In the genomic region with DNA sequence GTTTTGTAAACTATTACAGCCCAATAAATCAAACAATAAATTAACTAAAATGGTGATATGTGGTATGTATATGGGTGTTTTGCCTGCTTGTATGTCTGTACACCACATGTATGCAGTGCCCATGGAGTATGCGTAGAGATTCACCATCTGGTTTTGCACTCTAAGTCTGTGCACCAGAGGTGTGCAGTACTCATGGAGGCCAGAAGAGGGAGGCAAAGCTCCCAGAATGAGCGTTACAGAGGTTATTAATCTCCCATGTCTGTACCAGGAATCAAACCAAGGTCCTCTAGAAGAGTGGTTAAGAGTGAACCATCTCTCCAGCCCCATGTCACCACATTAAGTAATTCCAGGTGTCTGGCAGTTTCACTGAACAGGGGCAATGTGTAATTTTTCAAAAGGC, we compare ENCODE assay signal across 13 mouse cellular contexts. TPM values are rescaled to one million over a fixed set of nuclear protein-coding genes. Genes with fewer than 3 reads are reported as not detected.
DNase-seq lines count a peak whose midpoint lies in the region; ATAC-seq and TF ChIP-seq lines count a peak whose summit lies in the region.
"Had no signal": no experiment of that assay in that cellular context is flagged by ENCODE, and none has a peak within 500 bp of the region (broad histone marks: within the 10 kb centered on the region; RNA-seq: fewer than 3 reads in every experiment).

No protein-coding gene starts in this region.

- TF ChIP-seq EP300 in liver, embryonic 14.5 days (IDR thresholded peaks at IDR 0.05; ENCODE audit: low read depth), result no peak

- H3K4me1 ChIP-seq in liver, embryonic 14.5 days (replicated peaks; ENCODE audit: control insufficient read depth in 2 of 2, insufficient read depth in 2 of 2, low read length in 1 of 2), result no peaks in the 10 kb centered on the region
- peaks cover 4% of the 10 kb centered on the region; the same call in 1 of the 2 replicates for H3K4me1 ChIP-seq in liver, embryonic 11.5 days (replicated peaks; ENCODE audit: control insufficient read depth, insufficient read depth, low read length)
- peaks cover 11% of the 10 kb centered on the region for H3K4me1 ChIP-seq in G1E (ENCODE audit: insufficient read depth, low read depth, low read length)

- intact Hi-C loops in gastrocnemius, adult 2 months (cut with DNase I), result loop anchor here (2.0 to 10.0 kb wide), 2 partner anchors 43 to 91 kb away; no protein-coding TSS in a partner anchor

- H3K27me3 ChIP-seq in liver, embryonic 14.5 days (ENCODE audit: control insufficient read depth, insufficient read depth, low read length), result peaks cover 46% of the 10 kb centered on the region
- H3K27me3 ChIP-seq in liver, embryonic 11.5 days (replicated peaks; ENCODE audit: control insufficient read depth, insufficient read depth, low read length), result peaks cover 40% of the 10 kb centered on the region
- peaks cover 21% of the 10 kb centered on the region for H3K27me3 ChIP-seq in G1E (ENCODE audit: insufficient read depth, low read length)

- DNase-seq in gastrocnemius, adult 2 months, result no peak
- DNase-seq in gastrocnemius, adult 18-20 months (ENCODE audit: low spot score), result no peak
- no peak for DNase-seq in liver, embryonic 14.5 days (ENCODE audit: low read depth in 3 of 3, low spot score in 3 of 3)
- no peak for DNase-seq in liver, embryonic 11.5 days (ENCODE audit: low spot score)
- DNase-seq in G1E (ENCODE audit: low spot score), result no peak
- no peak for DNase-seq in right cerebral cortex, postnatal 36 days (ENCODE audit: low spot score in 2 of 2)
- DNase-seq in cerebellum, adult 11 months, result no peak
- DNase-seq: kidney, postnatal 25 days had no signal

- H3K9me3 ChIP-seq in liver, embryonic 14.5 days (ENCODE audit: control insufficient read depth, low read length), result no peaks in the 10 kb centered on the region
- H3K9me3 ChIP-seq in liver, embryonic 11.5 days (ENCODE audit: control insufficient read depth, low read length), result no peaks in the 10 kb centered on the region
- H3K9me3 ChIP-seq in G1E (replicated peaks), result no peaks in the 10 kb centered on the region

- peak; percentile 46 for TF ChIP-seq CTCF in gastrocnemius, adult 2 months (IDR thresholded peaks at IDR 0.05)
- peak; percentile 47 for TF ChIP-seq CTCF in liver, embryonic 14.5 days (IDR thresholded peaks at IDR 0.05; ENCODE audit: low read depth)
- TF ChIP-seq CTCF in G1E (IDR thresholded peaks at IDR 0.05; ENCODE audit: low read depth, low read length), result peak; percentile 53; the same call in 1 of the 2 replicates

- H3K4me2 ChIP-seq in liver, embryonic 14.5 days (ENCODE audit: low read depth), result no peak overlapping the region
- no peak overlapping the region for H3K4me2 ChIP-seq in liver, embryonic 11.5 days
- H3K4me2 ChIP-seq: heart, embryonic 11.5 days had no signal

- H3K27ac ChIP-seq in gastrocnemius, adult 2 months, result no peak overlapping the region
- H3K27ac ChIP-seq in liver, embryonic 14.5 days, result no peak overlapping the region
- H3K27ac ChIP-seq in liver, embryonic 11.5 days (ENCODE audit: low read depth, low read length), result no peak overlapping the region

- no peaks in the 10 kb centered on the region for H3K36me3 ChIP-seq in liver, embryonic 14.5 days (replicated peaks; ENCODE audit: control insufficient read depth, insufficient read depth, low read depth)
- no peaks in the 10 kb centered on the region for H3K36me3 ChIP-seq in liver, embryonic 11.5 days (ENCODE audit: control insufficient read depth, insufficient read depth, low read length)
- no peaks in the 10 kb centered on the region for H3K36me3 ChIP-seq in G1E (replicated peaks)

- no peak overlapping the region for H3K9ac ChIP-seq in liver, embryonic 14.5 days (replicated peaks)
- H3K9ac ChIP-seq in liver, embryonic 11.5 days (ENCODE audit: low read depth, low read length), result no peak overlapping the region

- no peak overlapping the region for H3K4me3 ChIP-seq in gastrocnemius, adult 2 months
- H3K4me3 ChIP-seq in liver, embryonic 14.5 days (ENCODE audit: insufficient read depth in 1 of 2, low read depth in 2 of 2, low read length in 2 of 2), result no peak overlapping the region
- H3K4me3 ChIP-seq in liver, embryonic 11.5 days (ENCODE audit: low read depth, low read length), result no peak overlapping the region
- H3K4me3 ChIP-seq in G1E (ENCODE audit: low read depth, low read length), result no peak overlapping the region
- H3K4me3 ChIP-seq: erythroblast, embryonic 14.5 days; myocyte had no signal

- 69% methylated on average over 2 of the region's 2 CpGs for WGBS in liver, embryonic 14.5 days (ENCODE audit: insufficient replicate concordance)
- WGBS in liver, embryonic 11.5 days, result 83% methylated on average over 2 of the region's 2 CpGs

- ATAC-seq in liver, embryonic 14.5 days (ENCODE audit: insufficient read depth), result no peak
- no peak for ATAC-seq in liver, embryonic 11.5 days (replicated peaks; ENCODE audit: low FRiP score)
- peak; percentile 34; the same call in 1 of the 2 replicates for ATAC-seq in G1E (ENCODE audit: extremely low read depth, insufficient number of reproducible peaks, low FRiP score, poor library complexity, severe bottlenecking)
- ATAC-seq in megakaryocyte, adult 5-6 weeks (ENCODE audit: poor library complexity, severe bottlenecking), result 0 out of 2 replicates have a peak, but pooled peaks have one; percentile 20
- ATAC-seq: Patski had no signal

RNA-seq across cellular contexts. Expression of a gene that starts 3.5 kb away (rescaled TPM):
- 10 to 100 TPM in 1 of 2 experiments, 1 to 10 TPM in 1; 6.7 to 28.1 TPM for total RNA-seq in gastrocnemius, adult 2 months (2021)
- 10 to 100 TPM in 1 of 2 experiments, 1 to 10 TPM in 1; 8.9 to 14.5 TPM for total RNA-seq in gastrocnemius, adult 18-20 months (2021)
- polyA plus RNA-seq in liver, embryonic 14.5 days (2012; rRNA removed), result 0.28 and 0.37 TPM in 2 replicates
- 0.39 and 0.86 TPM in 2 replicates for polyA plus RNA-seq in liver, embryonic 14.5 days (2014; fragmentation: Nextera tagmentation; extraction: Ambion mirVana)
- 1.8 and 4.1 TPM in 2 replicates for polyA plus RNA-seq in liver, embryonic 11.5 days (2014; fragmentation: Nextera tagmentation; extraction: Ambion mirVana)
- total RNA-seq in G1E (2014; fragmentation: Nextera tagmentation), result not detected in 2 replicates
- 0.05 and 0.17 TPM in 2 replicates for total RNA-seq in G1E (2017)
- 0.02 TPM in 1 of 2 replicates, not detected in the other for polyA plus RNA-seq in G1E (2012)
- total RNA-seq in megakaryocyte, adult 5-6 weeks (2015), result not detected in 2 replicates
- not detected in 2 replicates for total RNA-seq in megakaryocyte, adult 5-6 weeks (2017)
- polyA plus RNA-seq: erythroblast, embryonic 14.5 days had no signal

Comparison
In these comparisons a context has a peak if more than half of its experiments do, and no peak if none do; other contexts are left out.
1. ATAC-seq: peak in G1E (single experiment) and megakaryocyte, adult 5-6 weeks (single experiment); none in liver, embryonic 14.5 days (single experiment) and liver, embryonic 11.5 days (single experiment).
2. RNA of a gene that starts 3.5 kb away (total RNA-seq): 6.7 to 28.1 TPM in gastrocnemius, adult 2 months and 8.9 to 14.5 TPM in gastrocnemius, adult 18-20 months; 0.05 to 0.17 TPM in G1E and not detected in megakaryocyte, adult 5-6 weeks; every median in the first group is over 4 times any median in the second.
3. Peak in every context shown above with its lines, with median percentiles within 50 percentile points of each other: CTCF ChIP-seq.